8 mouse cellular contexts compared by ENCODE assay signal in genomic region chr3:19953865-19954264, GRCm38 (mm10). TPM values are rescaled to one million over a fixed set of nuclear protein-coding genes. Genes with fewer than 3 reads are reported as not detected.
DNase-seq lines count a peak whose midpoint lies in the region; ATAC-seq lines count a peak whose summit lies in the region.

No protein-coding gene starts in this region.

- H3K36me3 ChIP-seq in forebrain, embryonic 10.5 days (replicated peaks), result no peaks in the 10 kb centered on the region
- no peaks in the 10 kb centered on the region for H3K36me3 ChIP-seq in heart, embryonic 15.5 days
- no peaks in the 10 kb centered on the region for H3K36me3 ChIP-seq in lung, embryonic 16.5 days (ENCODE audit: control insufficient read depth, insufficient read depth, low read length)

- peaks cover 48% of the 10 kb centered on the region for H3K4me1 ChIP-seq in forebrain, embryonic 10.5 days
- peaks cover 30% of the 10 kb centered on the region for H3K4me1 ChIP-seq in heart, embryonic 15.5 days (replicated peaks)
- H3K4me1 ChIP-seq in lung, embryonic 16.5 days (replicated peaks; ENCODE audit: control insufficient read depth, insufficient read depth, low read length), result peaks cover 13% of the 10 kb centered on the region

- 7% methylated on average over 3 of the region's 3 CpGs for WGBS in forebrain, embryonic 10.5 days
- WGBS in heart, embryonic 15.5 days, result 14% methylated on average over 3 of the region's 3 CpGs
- WGBS in lung, embryonic 16.5 days, result 18% methylated on average over 3 of the region's 3 CpGs

- no peak overlapping the region for H3K4me3 ChIP-seq in forebrain, embryonic 10.5 days
- no peak overlapping the region for H3K4me3 ChIP-seq in heart, embryonic 15.5 days
- H3K4me3 ChIP-seq in lung, embryonic 16.5 days (ENCODE audit: low read length), result no peak overlapping the region

- peak overlapping the region; percentile 1; the same call in 1 of the 2 replicates for H3K4me2 ChIP-seq in heart, embryonic 15.5 days
- no peak overlapping the region for H3K4me2 ChIP-seq in lung, embryonic 16.5 days (ENCODE audit: low read depth, low read length)

- H3K9ac ChIP-seq in heart, embryonic 15.5 days, result no peak overlapping the region
- no peak overlapping the region for H3K9ac ChIP-seq in lung, embryonic 16.5 days (ENCODE audit: low read length)

- H3K27me3 ChIP-seq in forebrain, embryonic 10.5 days (ENCODE audit: poor library complexity, severe bottlenecking), result no peaks in the 10 kb centered on the region
- no peaks in the 10 kb centered on the region for H3K27me3 ChIP-seq in heart, embryonic 15.5 days
- no peaks in the 10 kb centered on the region for H3K27me3 ChIP-seq in lung, embryonic 16.5 days (ENCODE audit: control insufficient read depth, insufficient read depth, low read depth, low read length)

- ATAC-seq in heart, embryonic 15.5 days (replicated peaks; ENCODE audit: insufficient number of reproducible peaks, insufficient read depth, low FRiP score, low read depth), result peak; percentile 91
- peak; percentile 97 for ATAC-seq in lung, embryonic 16.5 days (ENCODE audit: low read depth)

- peak; percentile 68 for DNase-seq in urinary bladder, postnatal 14 days (ENCODE audit: low spot score)
- no peak for DNase-seq in urinary bladder, postnatal 10 days (ENCODE audit: low spot score)
- DNase-seq in forebrain, embryonic 10.5 days (ENCODE audit: extremely low spot score, low spot score), result peak; percentile 27
- DNase-seq in kidney, postnatal 25 days, result peak; percentile 66 to 85
- peak; percentile 89 for DNase-seq in retina, postnatal 1 day
- DNase-seq in MN1 (ENCODE audit: low spot score), result no peak

- H3K27ac ChIP-seq in forebrain, embryonic 10.5 days, result no peak overlapping the region
- peak overlapping the region; percentile 81 for H3K27ac ChIP-seq in heart, embryonic 15.5 days
- H3K27ac ChIP-seq in lung, embryonic 16.5 days (ENCODE audit: low read length), result peak overlapping the region; percentile 86; the same call in 1 of the 2 replicates

- no peaks in the 10 kb centered on the region for H3K9me3 ChIP-seq in forebrain, embryonic 10.5 days
- H3K9me3 ChIP-seq in heart, embryonic 15.5 days (replicated peaks), result no peaks in the 10 kb centered on the region
- H3K9me3 ChIP-seq in lung, embryonic 16.5 days (ENCODE audit: control insufficient read depth, low read length), result no peaks in the 10 kb centered on the region

RNA-seq across cellular contexts. Expression of gene Cp, which starts 3.0 kb away (rescaled TPM):
- polyA plus RNA-seq in forebrain, embryonic 10.5 days (2016; fragmentation: Nextera tagmentation; extraction: Ambion mirVana), result 6.4 and 9.0 TPM in 2 replicates
- polyA plus RNA-seq in heart, embryonic 15.5 days (2015; fragmentation: Nextera tagmentation; extraction: Ambion mirVana), result 1.6 and 1.8 TPM in 2 replicates
- polyA plus RNA-seq in lung, embryonic 16.5 days (2015; fragmentation: Nextera tagmentation; extraction: Ambion mirVana), result 5.6 and 8.2 TPM in 2 replicates

Comparison
In these comparisons a context has a peak if more than half of its experiments do, and no peak if none do; other contexts are left out.
1. DNase-seq: peak in urinary bladder, postnatal 14 days (single experiment), forebrain, embryonic 10.5 days (single experiment), kidney, postnatal 25 days (2 of 2) and retina, postnatal 1 day (single experiment); none in urinary bladder, postnatal 10 days (single experiment) and MN1 (single experiment).